Mouse (Mus musculus) stomach, embryonic 16.5 days (tissue): Measurements from ENCODE around the gene Usp2. TPM values are rescaled to one million over a fixed set of nuclear protein-coding genes. Genes with fewer than 3 reads are reported as not detected.

ENCODE experiments used
- ATAC-seq: fragments of 200-750 bp; cut with Nextera tagmentation; 2 replicates; pipeline ENCODE4 v1.8.0; 2017; ENCODE audit warnings: moderate number of reproducible peaks, moderate TSS enrichment; ENCODE audit not compliant: insufficient read depth, low FRiP score
- H3K27ac ChIP-seq: fragments of 300-500 bp; sonication (generic); 2 replicates; pipeline ENCODE4 v1.5.1; 2014; ENCODE audit warnings: low read length
- H3K27me3 ChIP-seq: fragments of 300-500 bp; sonication (generic); 2 replicates; pipeline ENCODE4 v1.6.1; 2014; ENCODE audit warnings: low read length, control low read depth, mixed read lengths; ENCODE audit not compliant: control insufficient read depth, insufficient read depth
- H3K36me3 ChIP-seq: fragments of 300-500 bp; sonication (generic); 2 replicates; pipeline ENCODE4 v1.6.1; 2014; ENCODE audit warnings: low read length; ENCODE audit not compliant: control insufficient read depth, insufficient read depth
- H3K4me1 ChIP-seq: fragments of 300-500 bp; sonication (generic); 2 replicates; pipeline ENCODE4 v1.6.1; 2014; ENCODE audit warnings: low read length, control low read depth, mixed read lengths; ENCODE audit not compliant: control insufficient read depth, insufficient read depth
- H3K4me2 ChIP-seq: fragments of 300-500 bp; sonication (generic); 2 replicates; pipeline ENCODE4 v1.6.1; 2014; ENCODE audit warnings: low read depth, low read length, mixed read lengths
- H3K4me3 ChIP-seq: fragments of 300-500 bp; sonication (generic); replicated peaks from 2 replicates; pipeline ENCODE4 v1.5.1; 2014; ENCODE audit warnings: mild to moderate bottlenecking, low read length
- H3K9ac ChIP-seq: fragments of 300-500 bp; sonication (generic); 2 replicates; pipeline ENCODE4 v1.6.1; 2014; ENCODE audit warnings: low read length
- H3K9me3 ChIP-seq: fragments of 300-500 bp; sonication (generic); replicated peaks from 2 replicates; pipeline ENCODE4 v1.6.1; 2016; ENCODE audit warnings: low read length, control low read depth; ENCODE audit not compliant: control insufficient read depth
- WGBS: fragments of 180-500 bp; shearing (Covaris S2); extraction: QIAGEN DNeasy Blood & Tissue Kit; methylation state at CpG from one replicate; pipeline ENCODE4 v1.1.7; 2014; 5-methylcytosine and 5-hydroxymethylcytosine counted together
- polyA plus RNA-seq: library from polyadenylated mRNA; unstranded; fragments of >200 nt; fragmentation: Nextera tagmentation; extraction: Ambion mirVana; gene quantifications from 2 replicates; pipeline ENCODE4 v1.2.1, GENCODE M21; 2015

Gene Usp2
- polyA plus RNA-seq, 1 experiment from 2014 or later = 21.5 TPM

- no peak for ATAC-seq
- Histone ChIP-seq H3K4me3 (no peak overlapping the region), H3K27me3 (no peaks in the 10 kb centered on the region), H3K4me2 (no peak overlapping the region), H3K4me1 (no peaks in the 10 kb centered on the region), H3K27ac (no peak overlapping the region), H3K9ac (no peak overlapping the region), H3K9me3 (no peaks in the 10 kb centered on the region), H3K36me3 (no peaks in the 10 kb centered on the region)
- 90% methylated on average over 5 of the region's 5 CpGs for WGBS
Measured at GRCm38 (mm10) chr9:44033317-44033716, 33.5 kb upstream of the Usp2 start.

GRCm38 (mm10) chr9:44033957-44034727 lies 32.7 kb upstream of the Usp2 start:
- 60% methylated on average over 13 of the region's 13 CpGs for WGBS

GRCm38 (mm10) chr9:44037106-44037505 lies 29.7 kb upstream of the Usp2 start:
- Histone ChIP-seq H3K27ac (no peak overlapping the region), H3K9ac (no peak overlapping the region), H3K27me3 (0 out of 2 replicates have a peak, but pooled peaks cover 5% of the 10 kb centered on the region), H3K36me3 (no peaks in the 10 kb centered on the region), H3K4me2 (no peak overlapping the region), H3K9me3 (no peaks in the 10 kb centered on the region), H3K4me1 (no peaks in the 10 kb centered on the region), H3K4me3 (no peak overlapping the region)
- no peak for ATAC-seq
- WGBS = 89% methylated on average over 5 of the region's 5 CpGs

More at GRCm38 (mm10) chr9:44033957-44034727, 32.7 kb upstream of the Usp2 start:
- ATAC-seq = no peak
- Histone ChIP-seq H3K27ac (no peak overlapping the region), H3K9ac (no peak overlapping the region), H3K9me3 (no peaks in the 10 kb centered on the region), H3K27me3 (no peaks in the 10 kb centered on the region), H3K4me1 (no peaks in the 10 kb centered on the region), H3K4me3 (no peak overlapping the region), H3K4me2 (no peak overlapping the region), H3K36me3 (no peaks in the 10 kb centered on the region)

GRCm38 (mm10) chr9:44041511-44042395 lies 25.1 kb upstream of the Usp2 start:
- no peaks in the 10 kb centered on the region for H3K9me3 ChIP-seq
- H3K36me3 ChIP-seq = no peaks in the 10 kb centered on the region
- no peak overlapping the region for H3K4me2 ChIP-seq
- H3K27me3 ChIP-seq = peaks cover 29% of the 10 kb centered on the region
- H3K4me3 ChIP-seq = no peak overlapping the region
- ATAC-seq = no peak
- 75% methylated on average over 7 of the region's 7 CpGs for WGBS
- H3K9ac ChIP-seq = no peak overlapping the region
- no peak overlapping the region for H3K27ac ChIP-seq
- peaks cover 8% of the 10 kb centered on the region; the same call in 1 of the 2 replicates for H3K4me1 ChIP-seq

GRCm38 (mm10) chr9:44042396-44042680 lies 24.5 kb upstream of the Usp2 start:
- WGBS = 84% methylated on average over 1 of the region's 1 CpGs
- peaks cover 8% of the 10 kb centered on the region; the same call in 1 of the 2 replicates for H3K4me1 ChIP-seq
- H3K9ac ChIP-seq = no peak overlapping the region
- H3K4me2 ChIP-seq = no peak overlapping the region
- no peak overlapping the region for H3K27ac ChIP-seq
- H3K9me3 ChIP-seq = no peaks in the 10 kb centered on the region
- H3K36me3 ChIP-seq = no peaks in the 10 kb centered on the region
- no peak overlapping the region for H3K4me3 ChIP-seq
- ATAC-seq = no peak
- peaks cover 29% of the 10 kb centered on the region for H3K27me3 ChIP-seq

- Histone ChIP-seq H3K27ac (no peak within 1 kb of the TSS), H3K4me3 (peak within 1 kb of the TSS; percentile 33), H3K27me3 (peaks cover 29% of the 10 kb centered on the region), H3K4me2 (peak within 1 kb of the TSS; percentile 55), H3K9me3 (no peaks in the 10 kb centered on the region), H3K4me1 (peaks cover 8% of the 10 kb centered on the region; the same call in 1 of the 2 replicates), H3K36me3 (no peaks in the 10 kb centered on the region), H3K9ac (0 out of 2 replicates have a peak within 1 kb of the TSS, but pooled peaks have one; percentile 4)
- peak; percentile 30; the same call in 1 of the 2 replicates for ATAC-seq
- under 1% methylated on average over 30 of the region's 30 CpGs for WGBS
Measured at GRCm38 (mm10) chr9:44042836-44043707, 23.7 kb upstream of the Usp2 start, which contains the start of gene Thy1. Gene Thy1, plus strand, starts transcription at chr9:44043384.

GRCm38 (mm10) chr9:44043708-44044425 lies 23.0 kb upstream of the Usp2 start:
- Histone ChIP-seq H3K4me2 (peak overlapping the region; percentile 55), H3K4me3 (peak overlapping the region; percentile 33), H3K4me1 (peaks cover 8% of the 10 kb centered on the region; the same call in 1 of the 2 replicates), H3K9ac (0 out of 2 replicates have a peak overlapping the region, but pooled peaks have one; percentile 4), H3K27me3 (peaks cover 29% of the 10 kb centered on the region), H3K36me3 (no peaks in the 10 kb centered on the region), H3K27ac (no peak overlapping the region), H3K9me3 (no peaks in the 10 kb centered on the region)
- 4% methylated on average over 23 of the region's 23 CpGs for WGBS
- no peak for ATAC-seq
